Mouse (Mus musculus) small intestine, adult 2 months (tissue): ENCODE measurements around the gene Fam104a. TPM values are rescaled to one million over a fixed set of nuclear protein-coding genes. Genes with fewer than 3 reads are reported as not detected.

ENCODE experiments used
- H3K27ac ChIP-seq: fragments of 200-500 bp; 2 replicates; pipeline ENCODE4 v1.5.1; 2012; ENCODE audit warnings: low read depth, low read length, control low read depth, inconsistent platforms; ENCODE audit not compliant: insufficient read depth
- H3K27me3 ChIP-seq: fragments of 200-500 bp; 2 replicates; pipeline ENCODE4 v1.6.1; 2012; ENCODE audit warnings: mild to moderate bottlenecking, moderate library complexity, low read length, inconsistent platforms; ENCODE audit not compliant: control insufficient read depth, insufficient read depth
- H3K36me3 ChIP-seq: fragments of 200-500 bp; 2 replicates; pipeline ENCODE4 v1.6.1; 2012; ENCODE audit warnings: mild to moderate bottlenecking, low read length, control low read depth, inconsistent platforms; ENCODE audit not compliant: control insufficient read depth, insufficient read depth
- H3K4me1 ChIP-seq: fragments of 200-500 bp; 2 replicates; pipeline ENCODE4 v1.6.1; 2012; ENCODE audit warnings: low read length, inconsistent platforms, mixed read lengths; ENCODE audit not compliant: control insufficient read depth, insufficient read depth, insufficient read length
- H3K4me3 ChIP-seq: fragments of 200-500 bp; 2 replicates; pipeline ENCODE4 v1.5.1; 2012; ENCODE audit warnings: low read depth, mild to moderate bottlenecking, control low read depth, inconsistent platforms, low read length, moderate library complexity
- CTCF ChIP-seq: fragments of 200-500 bp; IDR thresholded peaks from 2 replicates; pipeline ENCODE4 v1.5.1; 2012; ENCODE audit warnings: low read depth, mild to moderate bottlenecking, control low read depth, inconsistent platforms, low read length, moderate library complexity, mixed read lengths; ENCODE audit not compliant: insufficient replicate concordance, insufficient read length; ENCODE audit errors: extremely low read depth
- POLR2A ChIP-seq: fragments of 200-500 bp; IDR thresholded peaks from 2 replicates; pipeline ENCODE4 v1.6.1; 2012; ENCODE audit warnings: low read depth, mild to moderate bottlenecking, control low read depth, inconsistent platforms, low read length, moderate library complexity
- WGBS: fragments of 180-500 bp; shearing (Covaris S2); methylation state at CpG from one replicate; pipeline ENCODE4 v1.1.7; 2018; 5-methylcytosine and 5-hydroxymethylcytosine counted together
- polyA plus RNA-seq: library from polyadenylated mRNA; depleted of rRNA; stranded (reverse); fragments of >200 nt; gene quantifications from 2 replicates; pipeline ENCODE4 v1.2.3, GENCODE M21; 2012; rRNA removed

The Fam104a gene
- 19.1 and 33.4 TPM in 2 replicates for polyA plus RNA-seq

- Histone ChIP-seq H3K27me3 (no peaks in the 10 kb centered on the region), H3K36me3 (peaks cover 12% of the 10 kb centered on the region), H3K27ac (peak within 1 kb of the TSS; percentile 80), H3K4me1 (peaks cover 7% of the 10 kb centered on the region), H3K4me3 (peak within 1 kb of the TSS; percentile 75)
- WGBS = under 1% methylated on average over 72 of the region's 73 CpGs
- TF ChIP-seq POLR2A (peak; percentile 66), CTCF (no peak)
These were observed at the start of gene Fam104a, which contains the start of gene D11Wsu47e for GRCm38 (mm10) chr11:113683957-113684706. Gene Fam104a (minus strand): TSS chr11:113684155. Gene D11Wsu47e (plus strand): TSS chr11:113684412.

- WGBS = 90% methylated on average over 10 of the region's 10 CpGs
- no peak overlapping the region for H3K4me3 ChIP-seq
- H3K4me1 ChIP-seq = peaks cover 45% of the 10 kb centered on the region
These were observed 48.1 kb upstream of the Fam104a start for GRCm38 (mm10) chr11:113731945-113732612.

DNA sequence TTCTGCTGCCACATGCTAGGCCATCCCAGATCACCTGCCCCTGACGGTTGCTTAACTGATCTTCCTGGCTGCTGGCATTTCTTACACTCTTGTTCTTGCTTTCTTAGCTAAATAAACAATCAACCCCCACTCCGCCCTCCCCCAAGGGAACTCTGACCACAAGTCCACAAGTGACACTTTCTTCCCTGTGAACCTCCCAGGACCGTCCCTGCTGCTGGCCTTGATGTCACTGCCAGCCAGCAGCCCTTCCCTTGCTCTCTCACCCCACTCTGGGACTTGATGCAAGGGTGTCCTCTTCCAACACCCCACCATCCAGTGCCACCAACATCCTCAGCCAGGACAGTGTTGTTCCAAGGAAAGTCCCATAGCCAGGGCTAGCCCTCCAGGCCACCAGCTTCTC, 46.9 kb upstream of the Fam104a start:
- H3K4me1 ChIP-seq = peaks cover 47% of the 10 kb centered on the region
- H3K36me3 ChIP-seq = peaks cover 32% of the 10 kb centered on the region
- H3K4me3 ChIP-seq = no peak overlapping the region
- 23% methylated on average over 3 of the region's 3 CpGs for WGBS
- peak overlapping the region; percentile 32 for H3K27ac ChIP-seq
- TF ChIP-seq POLR2A (no peak), CTCF (no peak)
- H3K27me3 ChIP-seq = no peaks in the 10 kb centered on the region

More at GRCm38 (mm10) chr11:113731945-113732612, 48.1 kb upstream of the Fam104a start:
- Histone ChIP-seq H3K36me3 (peaks cover 24% of the 10 kb centered on the region), H3K27me3 (no peaks in the 10 kb centered on the region), H3K27ac (no peak overlapping the region)
- TF ChIP-seq CTCF = peak; percentile 18; the same call in 1 of the 2 replicates
- no peak for TF ChIP-seq POLR2A

DNA sequence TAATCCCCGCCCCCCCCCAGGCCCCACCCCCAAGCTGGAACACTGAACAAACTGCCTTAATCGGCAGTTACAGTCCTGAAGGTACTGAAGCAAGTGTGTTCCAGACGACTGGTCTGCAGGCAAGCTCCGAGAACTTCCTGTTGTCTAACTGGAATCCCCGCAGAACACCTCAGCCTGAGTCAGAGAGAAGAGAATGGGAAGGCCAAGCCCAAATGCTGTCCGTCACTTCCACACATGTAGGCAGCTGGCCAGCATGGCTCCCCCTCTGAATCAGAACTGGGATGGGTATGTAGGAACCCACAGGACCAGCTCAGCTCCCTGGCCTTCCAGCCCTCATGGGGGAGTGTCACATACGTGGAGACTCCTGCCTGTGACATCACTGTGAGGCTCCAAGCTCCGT, 46.0 kb upstream of the Fam104a start:
- H3K36me3 ChIP-seq = peaks cover 32% of the 10 kb centered on the region
- 48% methylated on average over 8 of the region's 8 CpGs for WGBS
- H3K4me3 ChIP-seq = no peak overlapping the region
- H3K4me1 ChIP-seq = peaks cover 46% of the 10 kb centered on the region
- no peak overlapping the region for H3K27ac ChIP-seq
- no peak for TF ChIP-seq POLR2A
- no peaks in the 10 kb centered on the region for H3K27me3 ChIP-seq

DNA sequence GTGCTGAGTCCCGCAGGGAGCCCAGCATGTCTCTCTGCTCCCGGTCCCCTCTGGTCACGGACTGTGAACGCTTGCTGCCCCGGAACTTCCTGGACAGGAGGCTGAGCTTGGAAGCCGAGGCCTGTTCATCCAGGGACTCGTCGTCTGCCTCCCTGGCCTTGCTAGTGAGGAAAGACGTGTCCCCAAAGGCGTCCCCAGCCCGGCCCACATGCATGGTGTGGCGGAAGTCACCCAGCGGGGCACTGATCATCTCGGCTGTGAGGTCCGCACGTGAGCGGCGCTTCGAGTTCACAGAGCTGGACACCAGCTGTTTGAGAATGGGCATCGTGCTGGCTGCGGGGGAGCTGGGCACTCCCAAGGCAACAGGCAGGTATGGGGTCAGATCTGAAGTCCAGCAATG, 45.3 kb upstream of the Fam104a start:
- H3K27me3 ChIP-seq = no peaks in the 10 kb centered on the region
- TF ChIP-seq CTCF = no peak
- no peak for TF ChIP-seq POLR2A
- H3K27ac ChIP-seq = no peak overlapping the region
- 91% methylated on average over 21 of the region's 21 CpGs for WGBS
- peaks cover 41% of the 10 kb centered on the region for H3K4me1 ChIP-seq
- peaks cover 32% of the 10 kb centered on the region for H3K36me3 ChIP-seq
- no peak overlapping the region for H3K4me3 ChIP-seq

- Histone ChIP-seq H3K36me3 (peaks cover 32% of the 10 kb centered on the region), H3K4me1 (peaks cover 28% of the 10 kb centered on the region), H3K27ac (no peak overlapping the region), H3K4me3 (no peak overlapping the region), H3K27me3 (no peaks in the 10 kb centered on the region)
- 58% methylated on average over 6 of the region's 6 CpGs for WGBS
- TF ChIP-seq POLR2A (0 out of 2 replicates have a peak, but pooled peaks have one; percentile 44), CTCF (no peak)
These were observed 44.0 kb upstream of the Fam104a start for GRCm38 (mm10) chr11:113727992-113728391.
